Mouse (Mus musculus) intestine, embryonic 15.5 days (tissue): Measurements from ENCODE around the gene Gm39115. TPM values are rescaled to one million over a fixed set of nuclear protein-coding genes. Genes with fewer than 3 reads are reported as not detected.
"Not testable (repeated sequence)": the region's sequence is repeated elsewhere in the genome, so short reads cannot be mapped to it uniquely, and the experiment has no call there.

Experiments used
- ATAC-seq: fragments of 200-750 bp; cut with Nextera tagmentation; 2 replicates; pipeline ENCODE4 v1.8.0; 2017; ENCODE audit warnings: moderate TSS enrichment, moderate library complexity
- H3K27ac ChIP-seq: fragments of 300-500 bp; sonication (generic); 2 replicates; pipeline ENCODE4 v1.5.1; 2015; ENCODE audit warnings: mild to moderate bottlenecking, inconsistent platforms
- H3K27me3 ChIP-seq: fragments of 300-500 bp; sonication (generic); replicated peaks from 2 replicates; pipeline ENCODE4 v1.6.1; 2015; ENCODE audit warnings: inconsistent platforms
- H3K36me3 ChIP-seq: fragments of 300-500 bp; sonication (generic); 2 replicates; pipeline ENCODE4 v1.6.1; 2015; ENCODE audit warnings: inconsistent platforms
- H3K4me1 ChIP-seq: fragments of 300-500 bp; sonication (generic); replicated peaks from 2 replicates; pipeline ENCODE4 v1.6.1; 2015; ENCODE audit warnings: inconsistent platforms
- H3K4me2 ChIP-seq: fragments of 300-500 bp; sonication (generic); replicated peaks from 2 replicates; pipeline ENCODE4 v1.6.1; 2015; ENCODE audit warnings: mild to moderate bottlenecking, inconsistent platforms
- H3K4me3 ChIP-seq: fragments of 300-500 bp; sonication (generic); replicated peaks from 2 replicates; pipeline ENCODE4 v1.5.1; 2015; ENCODE audit warnings: inconsistent platforms
- H3K9ac ChIP-seq: fragments of 300-500 bp; sonication (generic); 2 replicates; pipeline ENCODE4 v1.6.1; 2015; ENCODE audit warnings: inconsistent platforms
- H3K9me3 ChIP-seq: fragments of 300-500 bp; sonication (generic); 2 replicates; pipeline ENCODE4 v1.6.1; 2016; ENCODE audit warnings: inconsistent platforms
- WGBS: fragments of 180-500 bp; shearing (Covaris S2); methylation state at CpG from one replicate; pipeline ENCODE4 v1.1.7; 2015; 5-methylcytosine and 5-hydroxymethylcytosine counted together
- polyA plus RNA-seq: library from polyadenylated mRNA; unstranded; fragments of >200 nt; fragmentation: Nextera tagmentation; extraction: Ambion mirVana; gene quantifications from 2 replicates; pipeline ENCODE4 v1.2.1, GENCODE M21; 2015

The Gm39115 gene
- polyA plus RNA-seq, result not detected in 2 replicates

GRCm38 (mm10) chr7:142135934-142136333, at the start of gene Gm39115:
Gene Gm39115, minus strand, starts transcription at chr7:142136034.
- H3K4me2 ChIP-seq, H3K36me3 ChIP-seq, H3K4me1 ChIP-seq, H3K9ac ChIP-seq, H3K27ac ChIP-seq, H3K4me3 ChIP-seq, ATAC-seq, H3K9me3 ChIP-seq, H3K27me3 ChIP-seq: not testable (repeated sequence)
- 41% methylated on average over 2 of the region's 2 CpGs for WGBS

GRCm38 (mm10) chr7:142181021-142181420, 45.2 kb upstream of the Gm39115 start:
- no peaks in the 10 kb centered on the region for H3K27me3 ChIP-seq
- H3K36me3 ChIP-seq, result no peaks in the 10 kb centered on the region
- H3K27ac ChIP-seq, result no peak overlapping the region
- ATAC-seq, result no peak
- no peak overlapping the region for H3K4me2 ChIP-seq
- no peak overlapping the region for H3K9ac ChIP-seq
- H3K9me3 ChIP-seq, result no peaks in the 10 kb centered on the region
- WGBS, result 38% methylated on average over 1 of the region's 1 CpGs
- no peaks in the 10 kb centered on the region for H3K4me1 ChIP-seq
- H3K4me3 ChIP-seq, result no peak overlapping the region

DNA sequence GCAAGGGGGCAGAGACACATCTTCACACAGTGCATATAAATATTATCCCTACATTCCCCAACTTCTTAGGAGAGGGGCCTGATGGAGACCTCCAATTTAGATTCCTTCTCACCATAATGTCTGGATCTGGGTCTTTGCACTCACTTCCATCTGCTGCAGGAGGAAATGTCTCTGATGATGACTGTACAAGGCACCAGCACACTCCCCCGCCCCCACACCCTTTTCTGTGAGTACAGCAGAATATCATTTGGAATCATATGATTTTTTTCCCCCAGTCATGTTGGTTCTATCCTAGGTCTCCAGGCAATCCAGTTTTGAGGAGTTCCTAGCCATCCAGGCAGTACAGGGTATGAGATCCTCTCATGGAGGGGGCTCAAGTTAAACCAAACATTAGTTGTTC, 42.9 kb upstream of the Gm39115 start:
- Histone ChIP-seq H3K27ac (no peak overlapping the region), H3K27me3 (no peaks in the 10 kb centered on the region), H3K36me3 (no peaks in the 10 kb centered on the region), H3K4me3 (no peak overlapping the region), H3K9ac (no peak overlapping the region), H3K9me3 (no peaks in the 10 kb centered on the region), H3K4me1 (no peaks in the 10 kb centered on the region), H3K4me2 (no peak overlapping the region)
- ATAC-seq, result no peak
- 74% methylated on average over 1 of the region's 1 CpGs for WGBS

GRCm38 (mm10) chr7:142175905-142176304, 40.1 kb upstream of the Gm39115 start, which contains the start of gene Krtap5-2:
Gene Krtap5-2, minus strand, starts transcription at chr7:142176005.
- not testable (repeated sequence) for H3K4me3 ChIP-seq, ATAC-seq, H3K4me2 ChIP-seq, H3K4me1 ChIP-seq, H3K27ac ChIP-seq, H3K27me3 ChIP-seq, H3K36me3 ChIP-seq, H3K9ac ChIP-seq, H3K9me3 ChIP-seq

- no peak for ATAC-seq
- H3K27me3 ChIP-seq, result no peaks in the 10 kb centered on the region
- 51% methylated on average over 3 of the region's 3 CpGs for WGBS
- no peaks in the 10 kb centered on the region for H3K36me3 ChIP-seq
- H3K4me2 ChIP-seq, result no peak overlapping the region
- no peak overlapping the region for H3K27ac ChIP-seq
- H3K9ac ChIP-seq, result no peak overlapping the region
- no peak overlapping the region for H3K4me3 ChIP-seq
- H3K4me1 ChIP-seq, result no peaks in the 10 kb centered on the region
- H3K9me3 ChIP-seq, result no peaks in the 10 kb centered on the region
Measured at GRCm38 (mm10) chr7:142169836-142170235, 34.0 kb upstream of the Gm39115 start.

GRCm38 (mm10) chr7:142165639-142166038, 29.8 kb upstream of the Gm39115 start, which contains the start of gene Gm4553:
Gene Gm4553, minus strand, starts transcription at chr7:142165739.
- H3K4me2 ChIP-seq, ATAC-seq, H3K9me3 ChIP-seq, H3K27ac ChIP-seq, H3K4me1 ChIP-seq, H3K4me3 ChIP-seq, H3K27me3 ChIP-seq, H3K36me3 ChIP-seq, H3K9ac ChIP-seq: not testable (repeated sequence)

DNA sequence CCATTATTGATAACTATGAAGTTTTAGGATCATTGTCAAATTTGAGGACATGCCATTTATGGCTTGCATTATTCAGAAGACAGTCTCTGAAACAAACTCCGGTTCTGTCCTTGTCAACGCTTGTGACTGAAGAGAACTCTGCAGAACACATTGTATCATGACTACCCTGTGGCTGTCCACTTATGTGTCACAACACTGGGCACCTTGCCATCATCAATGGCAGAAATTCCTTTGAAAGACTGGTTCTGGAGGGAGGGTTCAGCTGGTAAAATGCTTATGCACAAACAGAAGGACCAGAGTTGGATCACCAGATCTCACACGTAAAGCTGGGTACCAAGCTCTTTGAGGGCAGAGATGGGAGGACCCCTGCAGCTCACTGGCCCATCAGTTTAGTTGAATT, 23.5 kb upstream of the Gm39115 start:
- WGBS, result 97% methylated on average over 3 of the region's 3 CpGs
- Histone ChIP-seq H3K9me3 (no peaks in the 10 kb centered on the region), H3K36me3 (no peaks in the 10 kb centered on the region), H3K9ac (no peak overlapping the region), H3K4me1 (no peaks in the 10 kb centered on the region), H3K27ac (no peak overlapping the region), H3K4me3 (no peak overlapping the region), H3K4me2 (no peak overlapping the region), H3K27me3 (no peaks in the 10 kb centered on the region)
- no peak for ATAC-seq

DNA sequence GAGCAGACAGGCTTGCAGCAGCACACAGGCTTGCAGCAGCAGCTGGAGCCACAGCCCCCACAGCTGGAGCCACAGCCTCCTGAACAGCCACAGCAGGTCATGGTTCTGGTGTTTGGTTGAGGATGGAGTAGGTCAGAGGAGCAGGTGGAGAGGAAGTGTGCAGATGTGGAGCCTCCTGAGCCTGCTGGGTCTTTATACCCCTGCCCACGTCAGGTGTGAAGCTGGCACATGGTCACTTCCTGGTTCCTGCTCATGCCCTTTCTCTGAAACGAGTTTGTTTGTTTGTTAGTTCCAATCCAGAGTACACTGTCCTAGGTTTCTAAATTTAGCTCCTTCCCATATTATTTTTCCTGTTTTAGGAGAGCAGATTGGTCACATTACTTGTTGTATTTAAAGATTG, 21.2 kb upstream of the Gm39115 start, which contains the start of gene Gm29735:
Gene Gm29735 (minus strand): TSS at position 101 of the 400 bp plus-strand sequence.
- H3K36me3 ChIP-seq, H3K27ac ChIP-seq, ATAC-seq, H3K4me2 ChIP-seq, H3K9me3 ChIP-seq, H3K4me1 ChIP-seq, H3K9ac ChIP-seq, H3K4me3 ChIP-seq, H3K27me3 ChIP-seq: not testable (repeated sequence)
- WGBS, result 55% methylated on average over 2 of the region's 2 CpGs

DNA sequence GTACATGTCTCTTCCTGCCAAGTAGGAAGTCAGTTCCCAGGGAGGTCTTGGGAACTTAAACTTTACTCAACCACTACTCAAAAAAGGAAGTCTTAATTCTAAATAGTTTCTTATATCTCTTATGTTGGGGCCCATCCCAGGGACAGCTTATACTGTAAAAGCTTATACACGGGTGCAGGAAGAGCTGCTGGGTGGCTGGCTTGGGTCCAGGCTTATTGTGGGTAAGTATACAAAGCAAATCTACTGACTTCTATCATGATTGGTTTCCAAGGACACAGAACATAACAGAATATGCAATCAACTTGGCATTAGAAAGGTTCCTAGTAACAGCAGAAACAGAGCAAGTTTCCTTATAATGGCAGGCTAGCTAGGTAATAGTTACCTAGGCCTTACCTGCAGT, 19.5 kb upstream of the Gm39115 start:
- WGBS, result 55% methylated on average over 1 of the region's 1 CpGs
- Histone ChIP-seq H3K4me2 (no peak overlapping the region), H3K36me3 (no peaks in the 10 kb centered on the region), H3K27ac (no peak overlapping the region), H3K27me3 (no peaks in the 10 kb centered on the region), H3K9ac (no peak overlapping the region), H3K4me1 (no peaks in the 10 kb centered on the region), H3K9me3 (no peaks in the 10 kb centered on the region), H3K4me3 (no peak overlapping the region)
- ATAC-seq, result no peak

- H3K4me2 ChIP-seq, result no peak overlapping the region
- no peak for ATAC-seq
- WGBS, result 79% methylated on average over 4 of the region's 4 CpGs
- H3K27me3 ChIP-seq, result no peaks in the 10 kb centered on the region
- H3K36me3 ChIP-seq, result no peaks in the 10 kb centered on the region
- H3K4me3 ChIP-seq, result no peak overlapping the region
- no peak overlapping the region for H3K27ac ChIP-seq
- H3K9ac ChIP-seq, result no peak overlapping the region
- H3K4me1 ChIP-seq, result no peaks in the 10 kb centered on the region
- H3K9me3 ChIP-seq, result no peaks in the 10 kb centered on the region
Measured at GRCm38 (mm10) chr7:142152191-142152590, 16.4 kb upstream of the Gm39115 start.

DNA sequence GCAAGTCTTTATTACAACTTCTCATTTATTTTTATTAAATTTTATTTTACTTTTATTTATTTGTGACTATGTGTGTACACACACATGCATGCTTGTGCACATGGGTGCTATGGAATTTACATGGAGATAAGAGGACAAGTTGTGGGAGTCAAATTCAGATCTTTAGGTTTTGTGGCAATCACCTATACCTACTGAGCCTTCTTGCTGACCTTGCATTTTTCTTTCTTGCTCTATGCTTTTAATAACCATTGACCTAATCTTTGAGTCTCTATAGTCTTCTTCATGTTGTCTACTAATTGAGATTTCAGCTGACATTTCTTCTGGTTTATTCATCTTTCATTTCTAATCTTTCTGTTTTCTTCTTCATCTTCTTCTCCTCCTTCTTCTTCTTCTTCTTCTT, 12.8 kb upstream of the Gm39115 start:
- Histone ChIP-seq H3K36me3 (no peaks in the 10 kb centered on the region), H3K4me1 (no peaks in the 10 kb centered on the region), H3K4me3 (no peak overlapping the region), H3K27ac (no peak overlapping the region), H3K9me3 (no peaks in the 10 kb centered on the region), H3K4me2 (no peak overlapping the region), H3K9ac (no peak overlapping the region), H3K27me3 (no peaks in the 10 kb centered on the region)
- ATAC-seq, result no peak

GRCm38 (mm10) chr7:142146033-142146432, 10.2 kb upstream of the Gm39115 start:
- 4% methylated on average over 1 of the region's 1 CpGs for WGBS

DNA sequence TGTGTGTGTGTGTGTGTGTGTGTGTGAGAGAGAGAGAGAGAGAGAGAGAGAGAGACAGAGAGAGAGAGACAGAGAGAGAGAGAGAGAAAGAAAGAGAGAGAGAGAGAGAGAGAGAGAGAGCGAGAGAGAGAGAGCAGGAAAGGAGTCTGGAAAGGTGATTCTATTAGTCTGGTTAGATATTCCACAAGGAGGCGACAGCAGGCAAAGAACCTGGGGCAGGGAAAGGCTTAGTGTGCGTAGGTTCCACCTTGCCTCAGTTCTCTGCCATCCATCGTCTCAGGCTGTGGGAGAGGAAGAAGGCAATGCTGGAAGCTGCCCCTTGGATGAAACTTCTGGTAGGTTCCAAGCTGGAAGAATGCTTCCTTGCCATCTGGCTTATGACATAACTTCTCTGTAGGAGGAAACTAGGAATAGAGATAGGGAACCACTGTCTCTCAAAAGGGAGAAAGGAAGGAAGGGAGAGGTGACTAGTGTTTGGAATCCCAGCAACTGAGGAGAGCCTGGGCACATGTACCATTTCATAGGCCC, 9.6 kb upstream of the Gm39115 start:
- no peaks in the 10 kb centered on the region for H3K9me3 ChIP-seq
- no peak overlapping the region for H3K4me3 ChIP-seq
- no peak overlapping the region for H3K27ac ChIP-seq
- H3K27me3 ChIP-seq, result no peaks in the 10 kb centered on the region
- 26% methylated on average over 4 of the region's 4 CpGs for WGBS
- no peak overlapping the region for H3K4me2 ChIP-seq
- H3K36me3 ChIP-seq, result no peaks in the 10 kb centered on the region
- no peak for ATAC-seq
- no peaks in the 10 kb centered on the region for H3K4me1 ChIP-seq
- no peak overlapping the region for H3K9ac ChIP-seq

More at GRCm38 (mm10) chr7:142146033-142146432, 10.2 kb upstream of the Gm39115 start:
- Histone ChIP-seq H3K9me3 (no peaks in the 10 kb centered on the region), H3K27ac (no peak overlapping the region), H3K9ac (no peak overlapping the region), H3K4me2 (no peak overlapping the region), H3K36me3 (no peaks in the 10 kb centered on the region), H3K4me1 (no peaks in the 10 kb centered on the region), H3K4me3 (no peak overlapping the region), H3K27me3 (no peaks in the 10 kb centered on the region)
- ATAC-seq, result no peak
